ENCODE assay signal across 14 mouse cellular contexts in genomic region chr19:45304538-45304937, GRCm38 (mm10). TPM values are rescaled to one million over a fixed set of nuclear protein-coding genes. Genes with fewer than 3 reads are reported as not detected.
DNase-seq lines count a peak whose midpoint lies in the region; ATAC-seq and TF ChIP-seq lines count a peak whose summit lies in the region.
"Had no signal": no experiment of that assay in that cellular context is flagged by ENCODE, and none has a peak within 500 bp of the region (broad histone marks: within the 10 kb centered on the region; RNA-seq: fewer than 3 reads in every experiment).

No protein-coding gene starts in this region.

- H3K4me3 ChIP-seq in hindbrain, embryonic 15.5 days = no peak overlapping the region
- no peak overlapping the region for H3K4me3 ChIP-seq in hindbrain, embryonic 11.5 days (ENCODE audit: low read depth, low read length)
- no peak overlapping the region for H3K4me3 ChIP-seq in embryonic facial prominence, embryonic 10.5 days
- no peak overlapping the region for H3K4me3 ChIP-seq in cerebellum, adult 2 months (replicated peaks; ENCODE audit: insufficient read depth, low read depth, low read length)
- H3K4me3 ChIP-seq: liver, embryonic 15.5 days had no signal

- H3K9ac ChIP-seq in hindbrain, embryonic 15.5 days = no peak overlapping the region
- H3K9ac ChIP-seq in hindbrain, embryonic 11.5 days (ENCODE audit: low read depth, low read length) = no peak overlapping the region
- H3K9ac ChIP-seq: liver, embryonic 15.5 days had no signal

- 0 out of 2 replicates have a peak overlapping the region, but pooled peaks have one; percentile 14 for H3K27ac ChIP-seq in hindbrain, embryonic 15.5 days (replicated peaks)
- H3K27ac ChIP-seq in hindbrain, embryonic 11.5 days (ENCODE audit: low read depth, low read length) = no peak overlapping the region
- H3K27ac ChIP-seq in embryonic facial prominence, embryonic 10.5 days (replicated peaks) = no peak overlapping the region
- no peak overlapping the region for H3K27ac ChIP-seq in cerebellum, adult 2 months (ENCODE audit: insufficient read depth, low read length)
- H3K27ac ChIP-seq: hindbrain, postnatal 0 days; liver, embryonic 15.5 days had no signal

- no peak for TF ChIP-seq CTCF in cerebellum, adult 2 months (IDR thresholded peaks at IDR 0.05; ENCODE audit: borderline replicate concordance, insufficient read depth, low read depth, low read length)

- H3K36me3 ChIP-seq in hindbrain, embryonic 15.5 days = no peaks in the 10 kb centered on the region
- H3K36me3 ChIP-seq in hindbrain, embryonic 11.5 days (ENCODE audit: control insufficient read depth, insufficient read depth, low read length) = no peaks in the 10 kb centered on the region
- no peaks in the 10 kb centered on the region for H3K36me3 ChIP-seq in embryonic facial prominence, embryonic 10.5 days (replicated peaks)
- H3K36me3 ChIP-seq: liver, embryonic 15.5 days had no signal

- 12% methylated on average over 8 of the region's 8 CpGs for WGBS in hindbrain, embryonic 15.5 days
- 10% methylated on average over 8 of the region's 8 CpGs for WGBS in hindbrain, embryonic 11.5 days
- WGBS in embryonic facial prominence, embryonic 10.5 days = 15% methylated on average over 8 of the region's 8 CpGs
- 30% methylated on average over 8 of the region's 8 CpGs for WGBS in cerebellum, adult 2 months

- H3K9me3 ChIP-seq in hindbrain, embryonic 15.5 days = no peaks in the 10 kb centered on the region
- no peaks in the 10 kb centered on the region for H3K9me3 ChIP-seq in hindbrain, embryonic 11.5 days (ENCODE audit: control insufficient read depth, low read length)
- H3K9me3 ChIP-seq in embryonic facial prominence, embryonic 10.5 days = no peaks in the 10 kb centered on the region
- H3K9me3 ChIP-seq: liver, embryonic 15.5 days had no signal

- ATAC-seq in hindbrain, embryonic 15.5 days (ENCODE audit: low FRiP score, low read depth) = no peak
- ATAC-seq in hindbrain, embryonic 11.5 days (ENCODE audit: low FRiP score) = no peak
- ATAC-seq in megakaryocyte, adult 5-6 weeks (ENCODE audit: poor library complexity, severe bottlenecking) = no peak
- ATAC-seq: CD4-positive, CD25-positive, alpha-beta regulatory T cell, adult 4 months; forebrain, embryonic 14.5 days; hindbrain, postnatal 0 days had no signal

- H3K4me1 ChIP-seq in hindbrain, embryonic 15.5 days (replicated peaks) = peaks cover 45% of the 10 kb centered on the region
- peaks cover 7% of the 10 kb centered on the region; the same call in 1 of the 2 replicates for H3K4me1 ChIP-seq in hindbrain, embryonic 11.5 days (replicated peaks; ENCODE audit: control insufficient read depth, insufficient read depth, low read length)
- H3K4me1 ChIP-seq in embryonic facial prominence, embryonic 10.5 days = peaks cover 45% of the 10 kb centered on the region
- peaks cover 9% of the 10 kb centered on the region for H3K4me1 ChIP-seq in cerebellum, adult 2 months (ENCODE audit: control insufficient read depth, insufficient read depth, low read length)

- H3K27me3 ChIP-seq in hindbrain, embryonic 15.5 days = 0 out of 2 replicates have a peak, but pooled peaks cover 6% of the 10 kb centered on the region
- peaks cover 61% of the 10 kb centered on the region for H3K27me3 ChIP-seq in hindbrain, embryonic 11.5 days (ENCODE audit: control insufficient read depth, insufficient read depth, low read length)
- H3K27me3 ChIP-seq in embryonic facial prominence, embryonic 10.5 days (replicated peaks; ENCODE audit: low read depth, poor library complexity, severe bottlenecking) = peaks cover 96% of the 10 kb centered on the region
- H3K27me3 ChIP-seq in cerebellum, adult 2 months (ENCODE audit: control insufficient read depth, insufficient read depth, low read length) = no peaks in the 10 kb centered on the region

- no peak for TF ChIP-seq POLR2A in cerebellum, adult 2 months (IDR thresholded peaks at IDR 0.05; ENCODE audit: borderline replicate concordance, insufficient read depth, low read length)

- intact Hi-C loops in left cerebral cortex, postnatal 4 days (cut with DNase I) = loop anchor here (5.0 to 10.0 kb wide), 2 partner anchors 58 to 130 kb away; partner anchors contain the start of gene Btrc

- no peak overlapping the region for H3K4me2 ChIP-seq in hindbrain, embryonic 15.5 days
- no peak overlapping the region for H3K4me2 ChIP-seq in hindbrain, embryonic 11.5 days (replicated peaks; ENCODE audit: low read depth, low read length)
- H3K4me2 ChIP-seq: liver, embryonic 15.5 days had no signal

- no peak for DNase-seq in hindbrain, embryonic 11.5 days (ENCODE audit: low spot score)
- peak; percentile 72 to 75 for DNase-seq in left cerebral cortex, adult 18-20 months (ENCODE audit: low spot score in 2 of 2)
- DNase-seq in left cerebral cortex, postnatal 4 days = no peak
- DNase-seq in embryonic facial prominence, embryonic 10.5 days (ENCODE audit: low spot score) = peak; percentile 42
- peak; percentile 61 for DNase-seq in mesoderm, embryonic 11.5 days (ENCODE audit: low read depth, low spot score)
- no peak for DNase-seq in cerebellum, adult 2 months
- DNase-seq: cerebellum, adult 9-11 months; spleen, adult 18-20 months had no signal

RNA-seq across cellular contexts. Expression of gene Btrc, which starts 59.0 kb away (rescaled TPM):
- polyA plus RNA-seq in hindbrain, embryonic 15.5 days (2015; fragmentation: Nextera tagmentation; extraction: Ambion mirVana) = 60.2 and 63.7 TPM in 2 replicates
- polyA plus RNA-seq in hindbrain, embryonic 11.5 days (2014; fragmentation: Nextera tagmentation; extraction: Ambion mirVana) = 62.9 and 63.3 TPM in 2 replicates
- 100 to 1,000 TPM; 108 to 117 TPM for total RNA-seq in left cerebral cortex, adult 18-20 months (2021)
- total RNA-seq in left cerebral cortex, postnatal 4 days (2021) = 10 to 100 TPM; 74.0 to 80.0 TPM
- polyA plus RNA-seq in embryonic facial prominence, embryonic 10.5 days (2016; fragmentation: Nextera tagmentation; extraction: Ambion mirVana) = 52.2 and 55.4 TPM in 2 replicates
- polyA plus RNA-seq in cerebellum, adult 2 months (2012; rRNA removed) = 65.9 and 66.5 TPM in 2 replicates
- total RNA-seq in megakaryocyte, adult 5-6 weeks (2015) = 5.7 and 14.8 TPM in 2 replicates
- total RNA-seq in megakaryocyte, adult 5-6 weeks (2017) = 8.2 and 9.3 TPM in 2 replicates

Comparison
In these comparisons a context has a peak if more than half of its experiments do, and no peak if none do; other contexts are left out.
1. DNase-seq: peak in left cerebral cortex, adult 18-20 months (2 of 2), embryonic facial prominence, embryonic 10.5 days (single experiment) and mesoderm, embryonic 11.5 days (single experiment); none in hindbrain, embryonic 11.5 days (single experiment), left cerebral cortex, postnatal 4 days (single experiment) and cerebellum, adult 2 months (0 of 2).